Mouse (Mus musculus): ENCODE results near the gene Nfkb1.

The Nfkb1 gene

DNA sequence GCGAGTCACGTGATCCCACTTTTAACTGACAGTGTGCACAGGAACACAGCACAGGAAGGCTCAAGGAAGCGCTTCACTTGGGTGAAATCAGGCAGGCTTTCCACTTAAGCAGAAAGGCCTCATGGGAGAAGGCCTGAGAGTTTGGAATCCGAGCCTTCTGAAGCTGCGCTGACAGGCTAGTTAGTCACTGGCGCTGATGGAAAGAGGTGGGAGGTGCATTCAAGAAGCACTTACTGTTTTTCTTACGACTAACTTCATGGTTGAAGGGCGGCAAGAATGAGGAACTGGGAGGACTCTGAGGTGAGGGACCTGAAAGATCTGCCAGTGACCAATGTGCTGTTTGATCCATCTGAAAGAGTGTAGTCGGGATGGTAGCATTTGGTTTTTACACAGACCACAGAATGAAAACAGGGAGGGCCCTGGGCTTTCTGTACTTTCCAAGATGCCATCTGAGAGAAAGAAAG is 62.6 kb downstream of the Nfkb1 start:
- no peak for DNase-seq

GRCm38 (mm10) chr3:135628000-135628705 is 63.2 kb downstream of the Nfkb1 start:
- DNase-seq = no peak

DNA sequence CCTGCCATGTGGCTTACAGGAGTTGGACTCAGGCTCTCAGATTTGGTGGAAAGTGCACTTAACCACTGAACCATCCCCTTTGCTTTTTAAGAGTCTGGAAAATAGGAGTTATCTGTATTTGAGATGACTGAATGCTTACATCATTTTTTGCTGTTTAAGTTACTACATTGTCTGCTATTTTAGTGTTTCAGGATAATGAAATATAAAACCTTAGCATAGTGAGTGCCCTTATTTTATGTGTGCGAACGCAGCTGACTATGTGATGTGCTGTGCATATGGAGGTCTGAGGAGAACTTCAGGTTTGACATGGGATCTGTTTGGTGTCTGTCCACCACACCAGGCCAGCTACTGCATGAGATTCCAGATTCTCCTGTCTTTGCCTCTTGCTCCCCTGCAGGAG is 66.1 kb downstream of the Nfkb1 start:
- no peak for DNase-seq

GRCm38 (mm10) chr3:135616730-135617129 is 74.6 kb downstream of the Nfkb1 start:
- DNase-seq = no peak

DNA sequence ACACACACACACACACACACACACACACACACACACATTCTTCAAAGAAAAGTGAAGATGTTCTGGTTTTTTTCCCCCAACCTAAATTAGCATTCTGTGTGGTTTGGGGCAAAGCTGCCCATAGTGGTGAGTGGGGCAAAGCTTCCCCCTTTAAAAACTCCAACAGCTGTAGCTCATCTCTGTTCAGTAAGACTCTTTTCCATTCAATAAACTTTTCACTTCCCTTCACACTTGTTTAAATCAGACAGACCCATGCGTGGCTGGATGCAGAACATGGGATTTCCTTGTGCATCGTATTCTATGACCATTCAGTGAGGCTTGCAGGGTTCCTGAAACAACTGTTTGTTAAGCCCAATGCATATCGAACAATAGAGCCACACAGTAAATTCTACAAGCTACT is 77.0 kb downstream of the Nfkb1 start:
- no peak for DNase-seq

DNA sequence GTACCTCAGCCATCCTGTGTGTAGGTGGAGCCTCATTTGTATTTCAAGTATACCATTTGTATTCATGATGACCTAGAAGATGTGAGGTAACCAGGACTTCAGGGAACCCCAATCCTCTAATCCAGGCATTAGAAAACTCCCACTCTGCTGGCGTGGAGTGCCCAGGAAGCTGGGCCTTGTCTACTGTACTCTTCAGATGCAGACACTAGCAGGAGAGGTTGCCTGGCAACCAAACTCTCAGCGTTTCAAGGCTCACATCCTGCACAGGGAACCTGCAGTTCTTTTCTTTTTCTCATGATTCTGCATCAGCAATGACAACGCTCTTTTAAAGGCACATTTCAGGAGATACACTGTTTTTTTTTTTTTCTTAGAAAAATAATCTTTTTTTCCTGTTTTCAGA is 81.1 kb downstream of the Nfkb1 start:
- DNase-seq = no peak

DNA sequence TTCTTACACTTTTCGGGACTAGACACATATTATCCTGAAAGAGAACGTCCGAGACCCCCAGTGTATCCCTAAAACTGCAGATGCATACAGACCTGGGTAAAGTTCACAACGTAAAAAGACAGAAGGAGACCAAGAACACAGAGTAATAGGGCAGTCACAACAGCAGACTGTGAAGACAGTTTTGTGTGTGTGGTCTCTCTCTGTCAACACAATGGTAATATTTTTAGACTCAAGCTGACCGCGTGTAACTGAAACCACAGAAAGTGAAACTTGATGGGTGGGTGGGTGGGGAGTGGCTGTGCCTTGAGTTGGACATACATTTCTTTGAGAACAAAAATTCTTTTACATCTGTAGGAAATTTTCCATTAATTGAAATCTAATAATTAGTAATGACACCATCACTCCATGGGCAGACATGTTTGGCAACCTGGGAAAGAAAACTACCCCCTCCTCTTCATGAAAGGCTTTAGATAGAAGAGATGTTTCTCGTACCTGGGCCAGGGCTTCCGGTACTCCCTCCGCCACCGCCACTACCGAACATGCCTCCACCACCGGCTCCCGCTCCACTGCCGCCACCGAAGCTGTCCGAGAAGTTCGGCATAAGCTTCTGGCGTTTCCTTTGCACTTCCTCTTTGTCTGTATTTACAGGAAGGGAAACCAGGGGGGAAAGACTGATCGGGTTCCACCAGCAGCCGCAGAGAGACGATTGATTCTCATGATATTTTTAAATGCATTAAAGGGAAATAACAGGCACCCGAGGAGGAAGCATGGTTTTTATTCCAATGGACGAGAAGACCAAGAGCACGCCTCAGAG is 83.5 kb downstream of the Nfkb1 start:
- no peak for DNase-seq

DNA sequence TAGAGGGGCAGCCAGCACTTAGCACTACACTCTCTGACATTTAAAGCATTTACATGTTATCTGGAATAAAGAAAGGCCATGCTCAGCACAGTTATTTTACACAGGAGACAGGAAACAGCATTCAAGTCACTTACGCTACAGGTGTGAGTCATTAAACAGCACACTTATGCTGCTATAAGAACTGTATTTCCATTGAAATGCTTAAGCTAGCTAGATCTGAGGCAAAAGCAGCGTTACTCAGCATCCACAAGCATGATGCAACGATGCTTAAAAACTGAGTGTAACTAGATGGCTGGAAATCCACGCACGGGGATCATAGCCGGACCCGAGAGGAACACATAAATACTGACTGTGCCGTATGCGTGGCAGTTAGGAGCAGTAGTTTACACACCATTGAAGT is 84.3 kb downstream of the Nfkb1 start:
- DNase-seq = no peak

GRCm38 (mm10) chr3:135606592-135606991 is 84.8 kb downstream of the Nfkb1 start:
- no peak for DNase-seq

GRCm38 (mm10) chr3:135605474-135605873 is 85.9 kb downstream of the Nfkb1 start:
- DNase-seq = no peak

GRCm38 (mm10) chr3:135604626-135605417 is 86.5 kb downstream of the Nfkb1 start:
- DNase-seq = no peak

DNA sequence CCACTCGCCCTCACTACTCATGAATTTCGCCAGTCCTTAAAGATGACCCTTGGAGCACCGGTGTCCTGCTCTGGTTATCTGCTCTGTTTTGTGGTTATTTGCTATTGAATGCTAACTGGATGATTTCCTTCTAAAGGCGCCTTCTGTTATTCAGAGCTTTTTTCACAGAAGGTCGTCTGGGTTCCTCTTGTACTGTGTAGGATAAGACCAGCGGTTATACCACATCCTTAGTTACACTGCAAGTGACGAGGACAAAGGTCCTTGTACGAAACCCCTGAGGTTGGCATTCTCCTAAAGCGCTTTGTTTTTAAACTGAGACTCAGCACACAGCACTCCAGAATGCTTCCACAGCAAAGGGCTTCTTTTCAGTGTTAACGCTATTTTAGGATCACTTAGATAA is 88.6 kb downstream of the Nfkb1 start:
- DNase-seq = no peak

GRCm38 (mm10) chr3:135598355-135598754 is 93.0 kb downstream of the Nfkb1 start:
- DNase-seq = no peak

GRCm38 (mm10) chr3:135597014-135597413 is 94.3 kb downstream of the Nfkb1 start:
- no peak for DNase-seq

DNA sequence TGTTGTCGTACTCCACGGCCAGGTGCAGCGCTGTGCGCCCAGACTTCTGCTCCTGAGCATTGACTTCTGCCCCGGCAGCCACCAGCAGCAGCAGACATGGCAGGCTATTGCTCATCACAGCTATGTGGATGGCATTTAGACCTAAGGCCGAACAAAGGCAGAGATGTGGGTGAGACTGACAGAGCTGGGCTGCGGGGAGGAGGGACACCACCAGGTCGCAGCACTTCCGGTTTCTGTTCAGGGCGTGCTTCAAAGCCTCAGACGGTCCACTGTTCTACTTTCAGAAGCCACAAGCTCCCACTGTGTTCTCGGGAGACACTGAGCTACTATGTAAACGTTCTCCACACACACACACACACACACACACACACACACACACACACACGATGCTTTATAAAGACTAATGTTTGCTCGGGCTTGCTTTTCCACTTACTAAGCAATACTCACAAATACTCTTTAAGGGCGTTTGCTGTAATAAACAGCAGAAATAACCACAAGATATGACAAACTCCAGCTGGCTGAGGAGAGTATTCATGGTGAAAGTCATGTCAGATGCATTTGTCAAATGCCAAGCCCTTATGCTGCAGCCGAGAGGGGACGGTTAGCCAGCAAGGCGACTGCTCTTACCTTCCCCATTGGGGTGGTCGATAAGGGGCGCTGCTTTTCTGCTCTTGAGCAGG is 97.0 kb downstream of the Nfkb1 start:
- DNase-seq = no peak

DNA sequence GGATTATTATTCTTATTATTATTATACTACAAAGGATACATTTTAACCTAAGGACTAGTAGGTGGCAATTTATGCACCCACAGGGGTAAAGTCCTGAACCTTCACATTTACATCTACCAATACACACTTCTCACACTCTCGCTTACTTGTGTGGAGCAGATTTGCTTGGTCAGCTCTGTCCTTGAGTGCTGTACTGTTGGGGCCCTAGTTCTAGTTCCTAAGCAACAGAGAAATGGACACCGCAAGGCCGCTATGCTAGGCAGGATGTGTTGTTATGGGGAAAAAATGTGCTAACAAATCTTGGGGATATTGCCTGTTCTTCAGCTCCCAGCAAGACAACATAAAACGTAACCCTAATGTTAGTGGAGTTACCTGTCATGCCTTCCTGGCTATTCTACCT is 99.3 kb downstream of the Nfkb1 start:
- DNase-seq = no peak

DNA sequence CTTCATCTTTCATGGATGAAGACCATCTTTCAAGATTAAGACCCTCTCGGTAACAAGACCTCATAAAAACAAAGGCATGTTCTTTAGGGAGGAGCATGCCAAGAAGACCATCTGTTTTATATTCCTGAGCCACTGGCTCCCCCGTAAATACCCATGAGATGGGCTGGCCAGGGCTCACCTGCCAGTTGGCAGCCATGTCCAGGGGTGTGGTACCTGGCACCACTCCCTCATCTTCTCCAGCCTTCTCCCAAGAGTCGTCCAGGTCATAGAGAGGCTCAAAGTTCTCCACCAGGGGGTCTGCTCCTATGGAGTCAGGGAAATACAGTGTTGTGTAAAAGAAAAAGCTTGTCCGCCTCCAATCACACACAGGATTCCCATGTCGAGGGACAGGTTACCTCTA is 100.0 kb downstream of the Nfkb1 start:
- DNase-seq = peak; percentile 24

- DNase-seq = no peak
These were observed 100.9 kb downstream of the Nfkb1 start for GRCm38 (mm10) chr3:135590471-135590870.

- no peak for DNase-seq
These were observed 104.9 kb downstream of the Nfkb1 start for GRCm38 (mm10) chr3:135586471-135586880.

DNA sequence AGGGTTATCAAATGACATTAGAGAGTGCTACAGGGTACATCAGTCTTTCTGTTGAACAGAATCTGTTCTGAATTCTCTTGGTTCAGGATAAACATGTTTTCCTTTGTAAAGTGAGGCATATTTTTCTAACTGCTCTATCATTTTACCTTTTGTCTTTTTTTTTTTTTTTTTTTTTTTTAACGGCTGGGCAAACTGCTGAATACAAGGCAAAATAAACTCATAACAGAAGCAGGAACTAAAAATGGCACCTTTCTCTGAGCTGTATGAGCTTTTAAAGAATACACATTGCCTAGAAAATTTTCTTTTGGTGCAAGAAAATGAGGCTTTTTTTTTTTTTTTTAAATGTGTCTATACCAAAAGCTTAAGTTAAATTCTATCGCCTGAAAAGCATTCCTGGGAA is 105.3 kb downstream of the Nfkb1 start:
- no peak for DNase-seq

- DNase-seq = no peak
These were observed 105.9 kb downstream of the Nfkb1 start for GRCm38 (mm10) chr3:135585482-135585881.

DNA sequence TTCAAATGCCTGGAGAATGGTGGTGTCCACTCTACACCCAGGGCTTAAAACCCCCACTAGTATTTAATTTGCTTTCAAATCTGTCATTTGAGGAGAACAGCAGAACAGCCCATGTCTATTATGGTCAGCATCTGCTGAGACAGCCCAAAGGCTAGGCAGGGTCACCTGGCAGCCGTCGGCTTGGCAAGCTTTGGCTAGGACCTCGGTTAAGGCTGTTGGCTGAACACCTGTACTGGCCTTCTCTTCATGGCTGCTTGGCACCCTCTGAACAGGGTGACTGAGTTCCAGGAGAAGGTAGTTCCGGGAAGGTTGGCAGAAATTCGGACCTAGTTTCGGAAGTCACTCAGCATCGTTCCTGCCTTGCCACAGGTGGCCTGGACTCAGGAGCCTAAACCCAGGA is 109.1 kb downstream of the Nfkb1 start:
- peak; percentile 18 for DNase-seq

DNA sequence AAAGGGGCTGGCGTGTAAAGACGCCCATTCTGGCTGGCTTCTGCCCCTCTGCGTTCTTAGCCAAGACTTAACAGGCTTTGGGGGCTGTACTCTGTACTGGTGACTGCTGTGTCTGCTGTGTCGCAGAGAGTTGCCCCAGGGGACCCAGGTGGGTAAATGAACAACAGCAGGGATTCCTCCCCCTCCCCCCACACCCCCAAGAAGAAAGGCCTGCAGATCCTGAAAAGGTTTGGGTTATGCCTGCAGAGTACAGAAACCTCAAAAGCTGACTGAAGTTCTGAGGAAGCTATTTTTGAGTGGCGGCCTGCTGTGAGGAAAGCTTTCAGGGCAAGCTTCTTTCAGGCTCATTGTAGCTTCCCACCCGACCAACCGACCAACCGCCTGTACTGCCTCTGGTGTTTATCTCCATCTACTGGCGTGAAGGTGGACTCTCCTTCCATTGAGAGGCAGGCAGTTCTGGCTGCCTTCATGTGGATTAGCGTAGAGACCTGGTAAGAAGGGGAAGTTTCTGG is 109.7 kb downstream of the Nfkb1 start:
- peak; percentile 30 for DNase-seq
